Mouse (Mus musculus) MEL-GATA-1-ER (cell line): Measurements from ENCODE around the gene Pld1.

Source experiments
- DNase-seq: peaks from one replicate; pipeline ENCODE4 v3.0.0-alpha.2; 2012; ENCODE audit warnings: low read depth; ENCODE audit errors: extremely low read depth

Pld1 gene

GRCm38 (mm10) chr3:28145461-28145860 is 207.0 kb downstream of the Pld1 start:
- DNase-seq = no peak

GRCm38 (mm10) chr3:28149656-28150256 is 211.3 kb downstream of the Pld1 start:
- no peak for DNase-seq

DNA sequence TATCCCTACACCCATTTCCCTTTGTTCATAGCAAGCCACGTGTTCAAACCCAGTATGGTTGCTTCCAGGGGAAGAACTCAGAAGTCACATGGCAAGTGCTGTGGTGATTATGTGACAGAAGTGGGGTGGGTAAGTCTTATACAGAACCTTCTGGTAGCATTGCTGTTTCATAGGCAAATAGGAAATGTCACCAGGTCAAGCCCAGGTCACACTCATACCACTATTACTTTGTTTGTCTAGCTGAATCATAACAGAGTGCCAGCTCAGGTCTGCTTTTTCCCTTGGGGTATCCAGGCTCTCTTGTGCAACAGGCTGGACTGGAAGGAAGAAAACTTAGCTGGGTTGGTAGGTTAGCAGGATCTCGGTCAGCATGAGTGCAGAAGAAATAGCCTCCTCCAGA is 219.5 kb downstream of the Pld1 start:
- DNase-seq = no peak

GRCm38 (mm10) chr3:28158916-28159315 is 220.4 kb downstream of the Pld1 start:
- DNase-seq = no peak

DNA sequence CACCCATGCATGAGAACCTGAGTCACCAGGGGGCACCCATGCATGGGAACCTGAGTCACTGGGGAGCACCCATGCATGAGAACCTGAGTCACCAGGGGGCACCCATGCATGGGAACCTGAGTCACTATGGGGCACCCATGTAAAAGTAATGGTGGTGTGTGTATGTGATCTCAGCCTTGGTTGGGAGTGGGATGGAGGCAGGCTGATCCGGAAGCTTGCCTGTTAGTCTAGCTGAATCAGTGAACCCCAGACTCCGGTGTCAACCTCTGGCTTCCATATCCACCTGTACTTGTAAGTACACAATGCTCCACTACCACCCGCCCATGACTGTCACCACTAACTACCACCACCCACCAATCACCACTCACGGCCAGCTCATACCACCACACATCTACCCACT is 223.9 kb downstream of the Pld1 start:
- DNase-seq = no peak

DNA sequence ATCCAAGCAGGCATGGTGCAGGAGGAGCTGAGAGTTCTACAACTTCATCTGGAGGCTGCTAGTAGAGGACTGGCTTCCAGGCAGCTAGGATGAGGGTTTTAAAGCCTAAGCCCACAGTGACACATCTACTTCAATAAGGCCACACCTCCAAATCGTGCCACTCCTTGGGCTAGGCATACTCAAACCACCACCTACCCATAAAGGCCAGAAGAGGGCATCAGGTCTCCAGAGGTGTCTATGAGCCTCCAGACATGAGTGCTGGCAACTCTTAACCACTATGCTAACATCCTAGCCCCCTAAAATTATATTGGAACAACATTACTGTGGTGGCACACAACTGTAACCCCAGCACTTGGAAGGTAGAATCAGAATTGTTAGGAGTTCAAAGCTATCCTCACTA is 226.2 kb downstream of the Pld1 start:
- DNase-seq = no peak

DNA sequence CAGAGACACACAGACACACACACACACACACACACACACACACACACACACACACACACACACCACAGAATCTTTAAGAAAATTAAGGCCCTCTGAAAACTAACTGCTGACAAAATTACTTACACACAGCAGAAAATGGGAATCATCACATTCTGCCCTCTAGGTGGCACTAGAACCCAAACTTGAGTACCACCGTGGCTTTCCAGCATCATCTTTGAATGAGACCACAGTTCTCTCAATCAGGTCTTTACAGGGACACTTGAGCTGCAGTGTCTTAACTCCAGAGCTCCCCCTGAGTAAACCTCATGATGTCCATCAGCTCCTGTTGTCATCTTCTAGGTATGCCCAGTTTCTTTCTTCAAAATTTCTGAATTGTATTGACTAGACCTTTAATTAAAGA is 227.1 kb downstream of the Pld1 start:
- DNase-seq = peak; percentile 49

DNA sequence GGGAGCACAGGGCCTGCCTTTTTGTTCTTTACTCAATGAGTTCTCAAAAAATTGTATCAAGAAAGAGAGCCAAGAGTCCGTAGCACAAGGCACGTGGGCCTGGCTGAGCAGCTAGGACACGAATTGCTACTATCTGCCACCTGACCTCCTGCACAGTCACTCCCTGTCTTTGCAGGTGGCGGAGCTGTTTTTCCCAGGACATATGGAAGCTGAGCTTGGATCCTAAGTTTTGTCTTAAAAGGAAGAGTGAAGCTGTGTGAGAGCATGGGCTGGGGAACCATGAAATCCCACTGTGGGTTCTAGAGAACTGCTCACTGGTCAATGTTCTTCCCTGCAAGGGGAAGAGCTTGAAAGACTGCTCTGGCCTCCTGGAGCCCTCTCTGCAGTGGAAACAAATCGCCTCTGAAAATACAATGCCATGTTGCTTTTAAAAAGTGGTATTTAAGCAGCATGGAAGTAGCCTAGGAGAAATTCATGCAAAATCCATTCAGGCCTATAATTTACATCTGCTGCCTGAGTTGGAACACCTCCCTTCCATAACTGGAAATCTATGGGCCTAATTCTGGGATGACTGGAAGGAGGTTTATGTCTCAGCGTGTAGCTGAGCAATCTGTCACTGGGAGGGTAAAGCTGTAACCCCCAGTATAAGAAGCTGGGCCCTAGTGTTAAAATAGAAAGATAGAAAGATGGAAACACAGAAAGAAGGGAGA is 229.5 kb downstream of the Pld1 start:
- no peak for DNase-seq

DNA sequence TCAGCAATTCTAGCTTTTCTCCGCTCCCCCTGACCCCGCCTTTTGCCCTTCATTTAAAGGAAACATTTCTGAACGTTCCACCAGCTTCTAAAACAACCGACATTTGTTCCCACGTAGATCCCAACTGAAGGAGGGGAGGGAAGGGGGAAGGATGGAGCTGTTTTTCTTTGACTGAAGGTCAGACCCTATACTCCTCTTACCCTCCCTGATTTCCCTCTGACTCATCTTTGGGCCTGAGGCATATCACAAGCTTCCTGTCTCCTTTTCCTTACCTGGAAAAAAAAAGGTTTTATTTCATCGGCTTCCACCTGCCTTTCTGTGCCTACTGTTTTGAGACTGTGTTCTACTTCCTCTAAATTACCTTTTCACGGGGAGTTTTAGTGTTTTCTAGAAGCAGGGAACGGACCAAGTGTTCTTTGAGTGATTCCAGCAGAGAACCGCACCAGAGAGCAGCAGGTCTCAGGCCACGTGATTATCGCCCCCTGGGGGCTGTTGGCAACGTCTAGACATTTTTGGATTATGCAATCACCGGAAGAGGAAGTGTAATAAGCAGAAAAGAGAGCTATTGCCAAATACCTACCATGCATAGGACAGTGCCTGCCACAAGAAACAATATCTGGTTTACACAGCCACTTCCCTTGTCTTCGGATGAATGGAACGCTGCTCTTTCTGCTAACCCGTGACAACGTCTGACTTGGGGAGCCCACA is 232.6 kb downstream of the Pld1 start:
- DNase-seq = peak; percentile 83

DNA sequence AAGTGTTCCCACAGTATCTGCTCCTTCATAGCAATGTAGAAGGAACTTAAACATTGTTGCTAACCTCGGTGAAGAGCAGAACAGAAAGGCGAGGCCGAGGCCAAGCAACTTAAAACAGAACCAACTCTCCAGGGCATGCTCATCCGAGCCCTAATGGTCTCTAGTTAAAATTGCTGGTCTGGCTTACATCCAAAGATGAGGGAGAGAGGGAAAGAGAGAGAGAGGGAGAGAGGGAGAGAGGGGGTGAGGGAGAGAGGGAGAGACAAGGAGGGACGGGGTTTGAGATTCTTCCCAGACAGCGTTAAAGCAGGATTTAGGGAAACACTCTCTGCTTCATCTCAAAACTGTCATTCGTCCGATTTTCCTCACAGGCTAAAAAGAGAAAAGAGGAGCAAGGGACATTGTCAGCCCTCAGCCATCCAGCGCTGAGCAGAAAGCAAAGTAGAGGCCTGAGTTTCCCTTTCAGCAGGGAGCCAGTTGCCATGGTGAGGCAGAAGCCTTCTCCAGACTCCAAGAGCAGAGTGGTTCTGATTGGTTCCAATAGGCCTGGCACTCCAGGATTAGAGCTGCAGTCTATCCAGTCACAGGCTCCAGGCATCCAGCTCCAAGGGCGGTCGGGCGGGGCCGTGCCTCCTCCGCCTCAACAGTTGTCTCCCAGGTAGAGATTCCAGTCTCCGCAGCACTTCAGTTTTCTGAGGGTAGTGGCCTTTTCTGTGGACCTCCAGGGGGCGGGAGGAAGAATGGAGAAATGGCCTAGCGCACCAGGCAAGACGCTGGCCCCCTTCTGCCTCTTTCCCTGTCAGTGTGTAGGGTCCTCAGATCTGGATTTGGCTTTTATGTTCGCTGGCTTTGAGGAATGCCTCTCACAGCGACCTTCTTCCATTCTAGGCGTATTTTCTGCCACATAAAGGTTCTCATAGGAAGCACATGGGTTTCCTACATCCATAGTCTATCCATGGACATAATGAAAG is 237.8 kb downstream of the Pld1 start:
- DNase-seq = no peak

GRCm38 (mm10) chr3:28178333-28178732 is 239.8 kb downstream of the Pld1 start:
- DNase-seq = no peak
